Mouse (Mus musculus): ENCODE results near the gene Frmd4a. TPM values are rescaled to one million over a fixed set of nuclear protein-coding genes. Genes with fewer than 3 reads are reported as not detected.

The Frmd4a gene
- polyA plus RNA-seq, 2 experiments: 39.6 to 47.0 TPM

GRCm38 (mm10) chr2:4507887-4508615, 490.5 kb downstream of the Frmd4a start:
- no peak overlapping the region for H3K9ac ChIP-seq (ENCODE audit: low read depth, low read length, severe bottlenecking)
- peaks cover 6% of the 10 kb centered on the region; the same call in 1 of the 2 replicates for H3K4me1 ChIP-seq (ENCODE audit: control insufficient read depth, insufficient read depth, low read length)
- H3K4me2 ChIP-seq (replicated peaks; ENCODE audit: low read depth, low read length, severe bottlenecking): no peak overlapping the region
- no peak overlapping the region for H3K4me3 ChIP-seq (replicated peaks; ENCODE audit: low read length)
- no peaks in the 10 kb centered on the region for H3K27me3 ChIP-seq (ENCODE audit: control insufficient read depth, insufficient read depth, low read length)
- DNase-seq (ENCODE audit: low spot score) (no peak), ATAC-seq (ENCODE audit: low FRiP score, low read depth) (no peak)
- no peak for TF ChIP-seq POLR2A (IDR thresholded peaks at IDR 0.05; ENCODE audit: borderline replicate concordance, extremely low read depth, insufficient read depth, insufficient read length)
- WGBS: 89% methylated on average over 13 of the region's 13 CpGs
- H3K27ac ChIP-seq (replicated peaks; ENCODE audit: low read depth, low read length): no peak overlapping the region
- peaks cover 17% of the 10 kb centered on the region; the same call in 1 of the 2 replicates for H3K36me3 ChIP-seq (ENCODE audit: control insufficient read depth, insufficient read depth, low read length)
- no peaks in the 10 kb centered on the region for H3K9me3 ChIP-seq (ENCODE audit: control insufficient read depth, low read length)

GRCm38 (mm10) chr2:4508959-4509615, 491.6 kb downstream of the Frmd4a start:
- Histone ChIP-seq H3K27ac (replicated peaks; ENCODE audit: low read depth, low read length) (peak overlapping the region; percentile 52; the same call in 1 of the 2 replicates), H3K9me3 (ENCODE audit: control insufficient read depth, low read length) (no peaks in the 10 kb centered on the region), H3K4me2 (replicated peaks; ENCODE audit: low read depth, low read length, severe bottlenecking) (no peak overlapping the region), H3K36me3 (ENCODE audit: control insufficient read depth, insufficient read depth, low read length) (peaks cover 22% of the 10 kb centered on the region; the same call in 1 of the 2 replicates), H3K9ac (ENCODE audit: low read depth, low read length, severe bottlenecking) (no peak overlapping the region), H3K4me3 (replicated peaks; ENCODE audit: low read length) (no peak overlapping the region), H3K27me3 (ENCODE audit: control insufficient read depth, insufficient read depth, low read length) (no peaks in the 10 kb centered on the region), H3K4me1 (ENCODE audit: control insufficient read depth, insufficient read depth, low read length) (peaks cover 6% of the 10 kb centered on the region; the same call in 1 of the 2 replicates)
- no peak for TF ChIP-seq POLR2A (IDR thresholded peaks at IDR 0.05; ENCODE audit: borderline replicate concordance, extremely low read depth, insufficient read depth, insufficient read length)
- 79% methylated on average over 10 of the region's 10 CpGs for WGBS
- no peak for DNase-seq (ENCODE audit: low spot score)
- ATAC-seq (ENCODE audit: low FRiP score, low read depth): no peak

GRCm38 (mm10) chr2:4509739-4510138, 492.2 kb downstream of the Frmd4a start:
- Histone ChIP-seq H3K4me3 (replicated peaks; ENCODE audit: low read length) (no peak overlapping the region), H3K9ac (ENCODE audit: low read depth, low read length, severe bottlenecking) (no peak overlapping the region), H3K36me3 (ENCODE audit: control insufficient read depth, insufficient read depth, low read length) (peaks cover 24% of the 10 kb centered on the region; the same call in 1 of the 2 replicates), H3K4me1 (ENCODE audit: control insufficient read depth, insufficient read depth, low read length) (peaks cover 6% of the 10 kb centered on the region; the same call in 1 of the 2 replicates), H3K4me2 (replicated peaks; ENCODE audit: low read depth, low read length, severe bottlenecking) (no peak overlapping the region), H3K27me3 (ENCODE audit: control insufficient read depth, insufficient read depth, low read length) (no peaks in the 10 kb centered on the region), H3K9me3 (ENCODE audit: control insufficient read depth, low read length) (no peaks in the 10 kb centered on the region), H3K27ac (replicated peaks; ENCODE audit: low read depth, low read length) (peak overlapping the region; percentile 52; the same call in 1 of the 2 replicates)
- WGBS: 64% methylated on average over 5 of the region's 5 CpGs
- peak; percentile 64 for ATAC-seq (ENCODE audit: low FRiP score, low read depth)
- no peak for DNase-seq (ENCODE audit: low spot score)
- TF ChIP-seq POLR2A (IDR thresholded peaks at IDR 0.05; ENCODE audit: borderline replicate concordance, extremely low read depth, insufficient read depth, insufficient read length): no peak

- ATAC-seq (ENCODE audit: low FRiP score, low read depth): 0 out of 2 replicates have a peak, but pooled peaks have one; percentile 10
- H3K27me3 ChIP-seq (ENCODE audit: control insufficient read depth, insufficient read depth, low read length): no peaks in the 10 kb centered on the region
- no peak overlapping the region for H3K4me3 ChIP-seq (replicated peaks; ENCODE audit: low read length)
- 65% methylated on average over 11 of the region's 11 CpGs for WGBS
- H3K4me2 ChIP-seq (replicated peaks; ENCODE audit: low read depth, low read length, severe bottlenecking): no peak overlapping the region
- TF ChIP-seq POLR2A (IDR thresholded peaks at IDR 0.05; ENCODE audit: borderline replicate concordance, extremely low read depth, insufficient read depth, insufficient read length): no peak
- 0 out of 2 replicates have a peak overlapping the region, but pooled peaks have one; percentile 26 for H3K27ac ChIP-seq (replicated peaks; ENCODE audit: low read depth, low read length)
- H3K4me1 ChIP-seq (ENCODE audit: control insufficient read depth, insufficient read depth, low read length): peaks cover 6% of the 10 kb centered on the region; the same call in 1 of the 2 replicates
- H3K36me3 ChIP-seq (ENCODE audit: control insufficient read depth, insufficient read depth, low read length): peaks cover 28% of the 10 kb centered on the region
- no peak overlapping the region for H3K9ac ChIP-seq (ENCODE audit: low read depth, low read length, severe bottlenecking)
- H3K9me3 ChIP-seq (ENCODE audit: control insufficient read depth, low read length): no peaks in the 10 kb centered on the region
- DNase-seq (ENCODE audit: low spot score): no peak
Measured at GRCm38 (mm10) chr2:4510208-4511079, 492.9 kb downstream of the Frmd4a start.

GRCm38 (mm10) chr2:4511080-4511386, 493.5 kb downstream of the Frmd4a start:
- no peak for ATAC-seq (ENCODE audit: low FRiP score, low read depth)
- no peak overlapping the region for H3K4me2 ChIP-seq (replicated peaks; ENCODE audit: low read depth, low read length, severe bottlenecking)
- H3K36me3 ChIP-seq (ENCODE audit: control insufficient read depth, insufficient read depth, low read length): peaks cover 28% of the 10 kb centered on the region
- H3K27ac ChIP-seq (replicated peaks; ENCODE audit: low read depth, low read length): no peak overlapping the region
- no peaks in the 10 kb centered on the region for H3K27me3 ChIP-seq (ENCODE audit: control insufficient read depth, insufficient read depth, low read length)
- no peaks in the 10 kb centered on the region for H3K9me3 ChIP-seq (ENCODE audit: control insufficient read depth, low read length)
- DNase-seq (ENCODE audit: low spot score): no peak
- no peak overlapping the region for H3K9ac ChIP-seq (ENCODE audit: low read depth, low read length, severe bottlenecking)
- H3K4me1 ChIP-seq (ENCODE audit: control insufficient read depth, insufficient read depth, low read length): peaks cover 6% of the 10 kb centered on the region; the same call in 1 of the 2 replicates
- WGBS: 89% methylated on average over 2 of the region's 2 CpGs
- no peak for TF ChIP-seq POLR2A (IDR thresholded peaks at IDR 0.05; ENCODE audit: borderline replicate concordance, extremely low read depth, insufficient read depth, insufficient read length)
- H3K4me3 ChIP-seq (replicated peaks; ENCODE audit: low read length): no peak overlapping the region
